Mouse (Mus musculus): ENCODE measurements around the gene Arl16. TPM values are rescaled to one million over a fixed set of nuclear protein-coding genes. Genes with fewer than 3 reads are reported as not detected.

The Arl16 gene
- total RNA-seq, 4 experiments from 2014 or later, result 10.7 to 12.1 (median 11.8) TPM

- no peak for DNase-seq (ENCODE audit: low spot score)
Observed at GRCm38 (mm10) chr11:120453306-120453705, 14.1 kb downstream of the Arl16 start, which contains the start of gene Pde6g. TSS of gene Pde6g (minus strand) at chr11:120453500.

- DNase-seq (ENCODE audit: low spot score), result no peak
Observed at GRCm38 (mm10) chr11:120452246-120452645, 15.2 kb downstream of the Arl16 start.

DNA sequence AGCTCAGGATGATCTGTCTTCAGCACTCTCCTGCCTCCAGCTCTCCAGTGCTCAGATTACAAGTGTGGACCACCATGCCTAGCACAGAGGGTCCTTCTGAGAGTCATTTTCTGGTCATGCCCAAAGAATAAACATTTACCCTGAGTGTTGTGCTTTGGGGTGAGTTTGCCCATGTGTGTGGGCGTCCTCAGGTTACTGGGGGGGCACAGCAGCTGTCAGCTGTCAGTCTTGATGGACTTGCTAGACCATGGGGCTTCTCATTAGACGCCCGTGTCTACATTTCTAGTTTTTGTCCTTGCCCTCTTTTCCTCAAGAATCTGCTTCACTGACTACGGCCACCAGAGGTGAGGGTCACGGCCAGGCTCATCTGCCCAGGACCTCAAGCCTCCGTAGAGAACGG lies 20.2 kb downstream of the Arl16 start:
- DNase-seq (ENCODE audit: low spot score), result no peak

DNA sequence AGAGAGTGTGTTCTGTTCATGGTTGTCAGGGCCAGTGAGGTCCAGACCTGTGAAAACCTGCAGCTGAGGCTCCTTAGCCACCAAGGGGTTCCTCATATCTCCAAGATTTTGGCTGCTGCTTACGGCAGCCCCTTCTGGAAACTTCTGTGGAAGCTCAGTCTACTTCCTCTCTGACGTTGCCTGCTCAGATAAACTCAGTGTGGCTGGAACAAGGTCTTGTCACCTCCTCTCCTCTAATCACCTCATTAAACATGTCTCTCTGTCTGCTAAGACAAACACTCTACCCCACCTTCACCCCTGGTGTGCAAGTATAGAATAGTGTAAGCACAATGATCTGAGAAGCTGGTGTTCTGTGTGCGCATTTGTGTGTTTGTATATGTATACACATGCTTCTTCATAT lies 21.9 kb downstream of the Arl16 start:
- DNase-seq (ENCODE audit: low spot score), result no peak

DNA sequence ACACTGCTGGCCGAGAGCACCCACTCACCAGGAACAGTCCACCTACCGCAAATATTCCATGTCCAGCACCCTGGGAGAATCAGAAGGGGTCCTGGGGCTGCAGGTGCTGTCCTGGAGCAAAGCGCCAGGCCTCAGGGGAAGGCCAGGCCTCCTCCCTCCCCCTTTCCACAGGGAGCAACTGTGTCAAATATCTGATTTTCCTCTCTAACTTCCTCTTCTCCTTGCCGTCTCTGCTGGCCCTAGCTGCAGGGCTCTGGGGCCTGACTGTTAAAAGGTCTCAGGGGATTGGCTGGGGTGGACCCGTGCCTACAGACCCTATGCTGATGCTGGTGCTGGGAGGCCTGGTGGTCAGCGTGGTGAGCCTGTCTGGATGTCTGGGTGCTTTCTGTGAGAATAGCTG lies 23.3 kb downstream of the Arl16 start:
- no peak for DNase-seq (ENCODE audit: low spot score)

DNA sequence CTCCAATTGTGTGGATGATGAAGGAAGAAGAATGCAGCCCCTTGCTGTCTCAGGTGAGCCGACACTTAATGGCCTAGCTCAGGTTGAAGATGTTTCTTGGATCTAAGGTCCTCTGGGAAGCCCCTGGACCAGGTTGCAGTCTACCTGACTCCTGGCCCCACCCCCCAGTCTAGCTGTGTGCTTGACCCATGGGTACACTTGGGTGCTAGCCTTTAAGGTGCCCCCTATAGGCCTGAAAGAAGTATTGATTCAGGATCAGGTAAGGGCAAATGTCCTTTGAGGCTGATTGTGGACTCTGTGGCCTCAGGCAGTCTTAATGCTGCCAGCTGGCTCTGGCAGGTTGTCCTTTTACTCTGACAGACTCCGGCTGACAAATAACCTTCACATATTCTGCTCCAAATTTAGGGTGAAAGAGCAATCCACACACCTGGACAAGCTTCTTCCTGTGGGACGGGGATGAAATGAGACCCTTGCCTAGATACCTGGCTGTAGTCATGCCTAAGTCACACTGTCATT lies 24.6 kb downstream of the Arl16 start:
- no peak for DNase-seq (ENCODE audit: low spot score)

- DNase-seq (ENCODE audit: low spot score), result no peak
Observed at GRCm38 (mm10) chr11:120442344-120442743, 25.1 kb downstream of the Arl16 start, which contains the start of gene Tspan10. TSS of gene Tspan10 (plus strand) at chr11:120442644.

DNA sequence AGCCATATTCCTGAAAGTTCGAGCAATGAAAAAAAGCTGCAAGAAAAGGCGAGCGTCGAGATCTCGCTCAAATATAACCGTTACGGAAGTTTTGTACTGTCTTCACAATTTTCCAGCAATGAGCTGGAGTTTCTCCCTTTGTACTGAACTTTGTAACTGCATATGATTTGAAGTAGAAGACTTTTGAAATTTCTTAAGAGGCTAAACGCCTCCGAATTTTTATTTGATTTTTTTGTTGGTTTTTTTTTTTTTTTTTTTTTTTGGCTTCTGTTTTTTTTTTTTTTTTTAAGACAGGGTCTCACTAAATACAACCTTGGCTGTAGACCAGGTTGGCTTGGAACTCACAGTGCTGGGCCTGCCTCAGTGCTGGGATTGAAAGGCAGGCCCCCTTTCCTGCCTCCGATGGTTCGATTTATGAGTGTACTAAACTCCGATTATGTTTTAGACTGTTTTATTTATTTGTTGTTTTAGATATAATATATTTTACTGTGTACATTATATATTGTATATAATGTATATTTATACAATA lies 29.5 kb downstream of the Arl16 start:
- no peak for DNase-seq (ENCODE audit: low spot score)

- peak; percentile 85 for DNase-seq (ENCODE audit: low spot score)
Observed at GRCm38 (mm10) chr11:120437152-120437856, 30.1 kb downstream of the Arl16 start, which contains the start of gene Nploc4. TSS of gene Nploc4 (minus strand) at chr11:120437708.

DNA sequence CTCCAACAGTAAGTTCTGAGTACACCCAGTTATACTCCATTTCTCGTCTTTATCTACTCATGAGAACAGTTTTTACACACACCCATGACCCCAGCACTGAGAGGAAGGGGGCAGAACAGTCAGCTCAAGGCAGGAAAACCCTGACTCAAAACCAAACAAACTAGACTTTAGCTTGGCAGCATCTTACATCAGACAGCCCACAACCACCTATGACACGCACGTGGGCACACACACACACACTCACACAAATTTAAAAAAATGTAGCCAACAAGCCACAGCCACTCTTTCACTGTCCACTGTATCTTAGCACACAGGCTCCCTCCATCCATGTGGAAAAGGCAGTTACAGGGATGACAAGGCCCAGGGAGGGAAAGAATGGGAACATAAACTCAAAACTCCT lies 40.7 kb downstream of the Arl16 start:
- DNase-seq (ENCODE audit: low spot score), result no peak

DNA sequence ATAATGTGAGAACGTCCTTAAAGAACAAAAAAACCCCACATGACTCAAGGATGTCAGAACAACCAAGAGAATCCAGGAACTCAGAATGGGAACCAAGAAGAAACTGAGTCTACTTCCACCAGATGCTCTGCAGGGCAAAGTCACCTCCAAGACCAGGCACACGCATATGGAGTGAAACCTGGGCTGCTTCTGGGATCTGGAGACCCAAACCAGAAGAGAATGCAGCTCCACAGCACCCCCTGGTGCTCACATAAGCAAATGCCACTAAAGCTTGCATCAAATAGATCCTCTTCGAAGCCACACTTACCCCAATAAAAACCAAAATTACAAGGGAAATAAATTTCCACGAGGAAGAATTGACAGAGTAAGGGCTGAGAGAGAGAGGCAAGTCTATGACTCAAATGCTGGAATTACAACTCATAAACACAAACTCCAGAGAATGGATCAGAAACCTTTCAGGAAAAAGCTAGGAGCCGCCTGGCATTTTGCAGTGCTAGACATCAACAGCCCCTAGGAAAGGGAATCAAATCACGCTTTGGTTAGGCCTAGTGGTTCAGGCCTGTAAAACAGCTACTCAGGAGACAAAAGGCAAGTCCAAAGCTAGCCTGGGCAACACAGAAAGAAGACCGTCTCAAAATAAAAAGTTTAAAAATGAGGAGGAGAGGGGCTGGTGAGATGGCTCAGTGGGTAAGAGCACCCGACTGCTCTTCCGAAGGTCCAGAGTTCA lies 43.7 kb downstream of the Arl16 start:
- DNase-seq (ENCODE audit: low spot score), result peak; percentile 42

- no peak for DNase-seq (ENCODE audit: low spot score)
Observed at GRCm38 (mm10) chr11:120422651-120423568, 44.5 kb downstream of the Arl16 start.

DNA sequence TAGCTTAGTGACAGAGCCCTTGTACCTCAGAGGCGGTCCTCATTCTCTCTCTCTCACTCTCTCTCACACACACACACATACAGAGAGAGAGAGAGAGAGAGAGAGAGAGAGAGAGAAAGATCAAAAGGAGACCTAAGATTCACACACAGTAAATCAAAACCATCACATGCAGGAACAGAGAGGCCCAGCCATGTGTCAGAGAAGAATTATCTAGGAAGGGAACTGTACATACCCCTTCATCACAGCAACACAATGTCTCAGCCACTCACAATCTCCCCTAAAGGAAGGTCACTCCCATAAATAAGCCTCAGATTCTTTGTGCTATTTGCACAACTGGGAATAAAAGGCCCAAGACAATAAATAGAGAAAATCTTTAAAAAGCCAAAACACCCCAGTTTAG lies 48.8 kb downstream of the Arl16 start:
- no peak for DNase-seq (ENCODE audit: low spot score)

DNA sequence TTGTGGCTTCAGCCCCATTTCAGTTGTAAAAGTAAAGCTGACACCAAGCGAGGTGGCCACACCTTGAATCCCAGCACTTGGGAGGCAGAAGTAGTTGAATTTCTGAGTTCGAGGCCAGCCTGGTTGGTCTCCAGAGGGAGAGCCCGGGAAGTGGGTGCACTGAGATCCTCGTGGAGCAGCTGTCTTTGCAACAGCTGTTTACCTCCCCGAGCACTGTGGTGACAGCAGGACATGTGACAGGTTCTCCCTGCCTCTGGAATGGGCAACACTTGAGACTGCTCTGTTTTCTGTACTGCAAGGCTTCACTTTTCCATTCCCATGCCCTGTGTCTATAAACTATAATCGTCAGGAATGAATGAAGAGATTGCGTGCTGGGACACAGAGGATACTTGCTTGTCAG lies 49.6 kb downstream of the Arl16 start:
- DNase-seq (ENCODE audit: low spot score), result no peak

Other genes with a start within 250 kb of the Arl16 start
- 10 to 100 TPM in 2 of 4 experiments, 1 to 10 TPM in 2; 6.2 to 12.6 (median 9.3) TPM for gene Bahcc1, start 234.7 kb downstream of the Arl16 start, total RNA-seq (2022)
- gene Actg1, start 119.1 kb downstream of the Arl16 start, total RNA-seq (2022), result 100 to 1,000 TPM; 188 to 320 (median 251) TPM
- gene Fscn2, start 106.1 kb downstream of the Arl16 start, total RNA-seq (2022), result not detected
- gene Faap100, start 88.8 kb downstream of the Arl16 start, total RNA-seq (2022), result 10 to 100 TPM; 12.1 to 18.3 (median 13.6) TPM
- 10 to 100 TPM; 64.3 to 69.6 (median 65.8) TPM for gene Nploc4, start 29.9 kb downstream of the Arl16 start, total RNA-seq (2022)
- 1 to 10 TPM in 3 of 4 experiments, under 1 TPM in 1; 0.52 to 2.4 (median 1.4) TPM for gene Tspan10, start 25.0 kb downstream of the Arl16 start, total RNA-seq (2022)
- gene Pde6g, start 14.1 kb downstream of the Arl16 start, total RNA-seq (2022), result under 1 TPM; 0.34 to 0.89 (median 0.66) TPM
- 10 to 100 TPM; 64.4 to 76.6 (median 70.0) TPM for gene Oxld1, start 9.5 kb downstream of the Arl16 start, total RNA-seq (2022)
- 1 to 10 TPM; 5.7 to 8.0 (median 7.1) TPM for gene Ccdc137, start 9.5 kb downstream of the Arl16 start, total RNA-seq (2022)
- 100 to 1,000 TPM; 233 to 251 (median 242) TPM for gene Mrpl12, start 17.0 kb upstream of the Arl16 start, total RNA-seq (2022)
- 10 to 100 TPM; 13.7 to 19.4 (median 16.0) TPM for gene Slc25a10, start 24.2 kb upstream of the Arl16 start, total RNA-seq (2022)
- gene Gcgr, start 63.1 kb upstream of the Arl16 start, total RNA-seq (2022), result 1 to 10 TPM in 1 of 4 experiments, under 1 TPM in 3; 0.69 to 1.0 (median 0.78) TPM
- gene Mcrip1, start 82.1 kb upstream of the Arl16 start, total RNA-seq (2022), result 10 to 100 TPM; 37.5 to 41.0 (median 38.5) TPM
- gene Ppp1r27, start 83.5 kb upstream of the Arl16 start, total RNA-seq (2022), result under 1 TPM in 1 of 4 experiments, not detected in 3; 0.34 TPM
- gene P4hb, start 105.6 kb upstream of the Arl16 start, total RNA-seq (2022), result 100 to 1,000 TPM; 217 to 256 (median 229) TPM
- gene Arhgdia, start 114.0 kb upstream of the Arl16 start, total RNA-seq (2022), result 100 to 1,000 TPM; 130 to 152 (median 141) TPM
- gene Alyref, start 130.8 kb upstream of the Arl16 start, total RNA-seq (2022), result 10 to 100 TPM; 32.3 to 51.0 (median 45.7) TPM
- 10 to 100 TPM; 77.9 to 91.8 (median 84.8) TPM for gene Anapc11, start 130.8 kb upstream of the Arl16 start, total RNA-seq (2022)
- gene Npb, start 140.9 kb upstream of the Arl16 start, total RNA-seq (2022), result under 1 TPM in 1 of 4 experiments, not detected in 3; 0.73 TPM
- 10 to 100 TPM; 48.1 to 64.4 (median 60.5) TPM for gene Pcyt2, start 150.3 kb upstream of the Arl16 start, total RNA-seq (2022)
- gene Sirt7, start 157.6 kb upstream of the Arl16 start, total RNA-seq (2022), result 10 to 100 TPM in 1 of 4 experiments, 1 to 10 TPM in 3; 6.5 to 10.6 (median 7.6) TPM
- gene Mafg, start 166.0 kb upstream of the Arl16 start, total RNA-seq (2022), result 10 to 100 TPM; 33.0 to 47.3 (median 39.2) TPM
- gene Pycr1, start 176.2 kb upstream of the Arl16 start, total RNA-seq (2022), result 1 to 10 TPM in 3 of 4 experiments, under 1 TPM in 1; 0.91 to 2.8 (median 1.8) TPM
- gene Myadml2, start 180.6 kb upstream of the Arl16 start, total RNA-seq (2022), result 100 to 1,000 TPM in 2 of 4 experiments, 10 to 100 TPM in 2; 90.6 to 123 (median 103) TPM
- gene Notum, start 193.6 kb upstream of the Arl16 start, total RNA-seq (2022), result under 1 TPM; 0.12 to 0.24 (median 0.13) TPM
- 10 to 100 TPM; 37.3 to 44.3 (median 41.5) TPM for gene Aspscr1, start 205.4 kb upstream of the Arl16 start, total RNA-seq (2022)
- gene Cenpx, start 246.1 kb upstream of the Arl16 start, total RNA-seq (2022), result 10 to 100 TPM; 33.2 to 42.8 (median 39.6) TPM
- 1 to 10 TPM; 2.9 to 6.0 (median 4.6) TPM for gene Lrrc45, start 246.3 kb upstream of the Arl16 start, total RNA-seq (2022)